Mouse (Mus musculus): ENCODE results near the gene Atp1b1.

Atp1b1 gene

DNA sequence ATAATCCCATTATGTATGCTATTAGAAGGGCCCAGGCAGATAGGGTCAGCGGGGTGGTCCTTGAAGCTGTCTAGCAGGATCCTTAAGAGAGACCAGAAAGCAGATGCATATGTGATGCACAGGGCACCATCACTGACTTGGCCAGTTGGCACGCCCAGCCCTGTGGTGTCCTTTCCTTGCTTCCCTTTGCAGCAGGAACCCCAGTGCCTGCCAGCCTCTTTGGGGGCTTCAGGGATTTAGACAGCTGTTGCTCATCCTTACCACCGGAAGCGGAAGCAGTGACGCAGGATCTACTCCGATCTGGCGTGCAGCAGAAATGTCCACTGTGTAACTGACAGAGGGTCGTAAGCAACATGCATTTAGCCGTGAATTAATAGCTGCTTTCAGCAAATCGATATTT lies 9.3 kb upstream of the Atp1b1 start:
- DNase-seq (ENCODE audit: low read depth, low spot score): no peak

DNA sequence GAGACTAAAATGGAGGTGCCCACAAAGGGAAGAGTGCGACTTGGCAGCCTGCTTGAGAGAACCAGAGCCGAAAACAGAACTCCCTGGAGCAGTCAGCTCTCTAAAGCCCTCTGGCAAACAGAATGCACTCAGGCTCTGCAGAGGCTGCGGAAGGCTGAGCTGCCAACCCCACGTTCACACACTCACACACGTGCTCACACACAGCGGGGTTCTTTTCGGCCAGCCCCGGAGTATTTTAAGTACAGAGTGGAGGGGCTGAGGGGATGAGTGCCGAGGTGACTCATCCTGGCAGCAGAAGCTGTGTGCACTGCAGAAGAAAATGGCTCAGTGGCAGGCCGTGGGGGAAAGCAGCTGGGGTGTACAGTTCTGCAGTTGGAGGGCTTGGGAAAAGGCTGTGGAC lies 3.6 kb upstream of the Atp1b1 start:
- peak; percentile 40 for DNase-seq (ENCODE audit: low read depth, low spot score)

DNA sequence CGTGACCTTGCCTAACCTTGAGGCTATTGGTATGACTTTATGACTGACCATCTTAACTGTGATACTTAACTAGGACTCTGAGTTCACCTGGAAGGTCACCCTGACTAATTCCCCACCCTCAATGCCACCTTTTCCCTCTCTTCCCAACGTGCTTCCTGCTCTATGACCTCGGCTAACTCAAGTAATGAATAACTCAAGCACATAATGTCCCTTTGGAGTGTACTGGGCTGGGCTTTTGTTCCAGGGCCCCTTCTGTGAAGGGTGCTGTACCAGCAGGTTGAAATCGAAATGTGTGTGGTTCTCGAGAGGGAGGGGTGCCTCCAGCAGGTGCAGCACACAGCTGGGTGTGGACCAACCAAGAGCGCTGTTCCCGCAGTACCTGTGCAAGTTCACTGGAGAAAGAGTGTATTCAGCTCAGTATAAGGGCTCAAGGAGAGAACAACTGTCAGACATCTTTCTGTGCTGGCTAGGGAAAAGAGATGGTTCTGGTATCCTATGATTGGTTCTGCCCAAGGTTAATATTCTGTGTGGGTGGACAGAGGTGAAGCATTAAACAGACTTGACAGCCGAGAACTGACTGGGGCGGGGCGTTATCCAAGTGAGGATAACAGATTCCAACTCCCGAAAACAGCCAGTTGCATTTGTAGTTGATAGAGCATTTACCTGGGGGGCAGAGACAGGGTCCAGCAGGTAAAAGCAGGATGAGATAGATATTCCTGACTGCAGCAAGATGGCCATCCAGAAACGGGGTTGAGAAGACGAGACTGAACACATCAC lies 3.0 kb upstream of the Atp1b1 start:
- DNase-seq (ENCODE audit: low read depth, low spot score): no peak

DNA sequence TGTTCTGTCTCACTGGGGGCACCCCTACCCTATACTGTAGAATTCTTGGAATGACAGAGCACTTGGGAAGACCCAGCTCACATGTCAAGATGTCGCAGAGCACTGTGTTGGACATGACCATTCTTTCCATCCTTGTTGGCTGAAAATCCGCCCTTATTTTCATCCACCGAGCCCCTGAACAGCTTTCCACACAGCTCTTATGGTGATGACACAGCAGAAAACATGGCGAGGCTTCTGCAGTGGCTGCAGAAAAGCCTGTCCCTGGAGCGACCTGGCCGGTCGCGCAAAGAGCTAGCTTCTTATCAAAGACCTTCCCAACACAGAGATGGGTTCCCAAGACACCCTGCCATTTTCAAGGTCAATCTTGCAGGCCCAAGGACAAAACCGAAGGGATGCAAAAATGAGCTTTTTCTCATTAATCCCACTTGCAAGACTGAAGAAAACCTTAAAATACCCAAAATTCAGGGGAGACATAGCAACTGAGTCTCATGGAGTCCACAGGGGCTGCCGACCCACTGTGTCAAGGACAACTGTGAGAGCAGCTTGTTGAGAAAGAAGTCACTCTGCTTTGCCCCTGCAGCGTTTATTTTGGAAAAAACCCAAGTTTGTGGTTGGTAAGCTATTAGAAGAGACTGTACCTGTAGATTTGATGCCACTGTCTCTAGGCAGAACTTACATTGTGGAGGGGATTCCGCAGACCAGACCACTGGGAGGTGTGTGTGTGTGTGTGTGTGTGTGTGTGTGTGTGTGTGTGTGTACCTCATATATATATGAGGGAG lies 1.2 kb upstream of the Atp1b1 start:
- no peak for DNase-seq (ENCODE audit: low read depth, low spot score)

DNA sequence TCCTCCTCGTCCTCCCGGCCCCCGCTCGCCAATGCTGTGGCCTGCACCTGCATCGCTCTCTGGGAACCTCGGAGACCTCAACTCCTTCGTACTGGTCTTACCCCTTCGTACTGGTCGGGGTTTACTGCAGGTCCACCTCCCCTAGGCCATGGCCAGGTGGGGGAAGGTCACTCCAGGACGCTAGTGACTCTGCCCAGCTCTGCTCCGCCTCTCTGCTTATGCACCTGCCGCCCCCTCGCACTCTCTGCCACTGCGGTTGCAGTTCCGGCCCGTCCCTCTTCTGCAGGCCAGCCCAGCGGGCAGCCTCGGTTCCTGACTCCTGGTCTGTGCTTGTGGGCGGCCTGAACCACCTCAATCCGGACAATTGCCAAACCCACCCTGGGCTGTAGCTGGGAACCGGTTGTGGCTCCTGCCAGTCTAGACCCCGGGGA lies 481 bp upstream of the Atp1b1 start:
- peak; percentile 58 for DNase-seq (ENCODE audit: low read depth, low spot score)

DNA sequence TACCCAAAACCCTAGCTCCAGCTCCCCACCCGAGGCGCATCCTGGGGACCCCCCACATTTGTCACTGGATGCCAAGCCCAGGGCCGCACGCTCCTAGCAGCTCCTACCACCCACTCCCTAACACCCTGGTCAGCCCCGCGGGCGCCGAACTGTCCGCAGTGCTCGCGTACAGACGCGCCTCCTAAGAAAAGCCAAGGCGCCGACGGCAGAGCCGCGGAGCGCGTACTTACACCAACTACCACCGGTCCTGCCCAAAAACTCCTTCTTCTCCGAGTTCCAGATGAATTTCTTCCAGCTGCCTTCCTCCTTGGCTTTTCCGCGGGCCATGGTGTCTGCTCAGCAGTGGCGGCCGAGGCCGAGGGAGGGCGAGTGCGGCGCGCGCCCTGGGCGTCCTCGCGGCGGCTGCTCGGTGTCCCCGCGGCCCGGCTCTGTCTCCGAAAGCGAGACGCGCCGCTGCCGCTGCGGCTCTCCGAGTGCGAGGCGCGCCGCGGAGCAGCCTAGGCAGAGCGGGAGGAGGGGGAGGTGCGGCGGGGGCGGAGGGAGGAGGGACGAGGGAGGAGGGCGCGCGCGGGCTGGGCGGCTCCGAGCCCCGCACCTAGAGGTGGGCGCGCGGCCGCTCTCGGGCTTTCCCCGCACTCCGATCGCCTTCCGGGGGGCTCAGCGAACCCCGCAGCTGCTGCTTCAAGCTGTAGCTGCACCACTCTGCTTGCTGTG lies 467 bp downstream of the Atp1b1 start:
- DNase-seq (ENCODE audit: low read depth, low spot score): no peak

DNA sequence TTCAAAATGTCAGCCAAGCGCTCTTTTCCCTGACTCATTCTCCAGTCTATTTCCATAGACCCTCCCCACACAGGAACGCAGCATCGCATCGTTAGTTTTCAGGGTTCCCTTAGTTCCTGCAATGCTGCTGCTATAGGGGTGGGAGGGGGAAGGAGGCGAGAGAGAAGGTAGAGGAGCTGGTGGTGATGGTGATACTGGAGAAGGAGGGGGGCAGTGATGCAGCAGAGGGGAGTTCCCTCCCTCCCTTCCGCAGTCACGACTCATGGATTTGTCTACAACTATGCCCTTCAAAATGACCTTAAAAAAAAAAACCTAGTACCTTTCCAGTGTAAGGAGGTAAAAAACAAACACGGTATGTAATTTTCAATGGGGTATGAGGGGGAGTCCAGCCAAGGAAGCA lies 1.4 kb downstream of the Atp1b1 start:
- DNase-seq (ENCODE audit: low read depth, low spot score): no peak

DNA sequence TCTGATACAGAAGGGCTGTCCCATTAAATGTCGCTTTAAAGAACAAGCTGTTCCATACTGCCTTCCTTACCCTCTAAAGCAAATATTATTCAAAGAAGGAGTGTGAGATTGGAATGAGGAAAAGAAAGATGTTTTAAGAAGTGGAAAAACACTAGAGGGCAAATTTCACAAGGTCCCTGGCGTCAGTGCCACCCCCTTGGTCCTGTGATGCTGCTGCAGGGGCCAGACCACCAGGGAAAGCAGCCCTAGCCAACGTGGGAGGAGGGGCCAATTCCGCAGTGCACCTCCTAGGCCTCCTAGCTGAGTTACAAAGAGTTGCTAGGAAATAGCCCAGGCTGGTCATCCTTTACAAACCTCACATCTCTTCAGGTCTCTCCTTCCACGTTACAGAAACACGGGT lies 2.1 kb downstream of the Atp1b1 start:
- DNase-seq (ENCODE audit: low read depth, low spot score): no peak

DNA sequence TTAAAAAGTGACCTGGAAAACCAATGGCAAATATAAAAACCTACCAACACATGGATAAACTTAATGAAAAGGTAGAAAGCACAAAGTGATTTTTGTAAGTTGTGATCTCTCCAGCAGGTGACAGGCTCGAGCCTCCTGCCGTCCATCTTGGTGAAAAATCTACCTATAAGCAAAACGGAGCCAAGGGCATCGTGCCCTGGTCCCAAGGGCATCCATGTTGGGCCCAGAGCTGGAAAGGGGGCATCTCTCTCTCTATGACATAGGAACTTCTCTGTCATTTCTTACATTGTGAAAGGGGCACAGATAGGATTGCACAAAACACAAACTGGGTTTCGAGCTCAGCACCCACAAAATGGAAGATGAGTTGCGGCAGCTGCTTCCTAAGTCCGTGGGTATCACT lies 2.5 kb downstream of the Atp1b1 start:
- DNase-seq (ENCODE audit: low read depth, low spot score): no peak

DNA sequence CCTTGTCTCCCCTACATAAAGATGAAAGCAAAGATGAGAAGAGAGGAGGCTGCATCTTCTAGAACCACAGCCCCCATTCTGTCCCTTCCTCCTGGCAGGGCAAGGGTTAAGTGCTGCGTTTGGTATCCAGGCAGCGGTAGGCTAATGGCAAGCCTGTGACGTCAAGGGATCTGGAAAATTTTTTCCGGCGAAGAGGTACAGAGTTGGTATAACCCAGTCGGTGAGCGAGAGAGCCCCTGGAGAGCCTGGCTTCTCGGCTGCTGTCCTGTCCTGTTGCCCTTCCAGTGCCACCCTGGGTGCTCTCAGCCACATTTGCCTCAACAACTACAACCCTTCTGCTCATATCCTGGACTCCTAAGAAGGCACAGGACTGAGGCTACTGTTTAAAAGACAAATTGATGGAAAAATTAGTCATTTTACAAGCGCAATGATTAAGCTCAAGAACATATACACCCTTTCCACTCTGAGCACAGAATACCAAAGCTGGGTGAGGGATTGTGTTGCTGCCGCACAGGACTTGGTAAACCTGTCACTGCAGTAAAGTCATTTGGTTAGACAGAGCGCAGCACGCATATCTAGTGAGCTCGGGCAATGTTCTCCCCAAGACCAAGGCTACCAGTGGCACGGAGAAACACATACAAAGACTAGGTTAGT lies 3.3 kb downstream of the Atp1b1 start:
- DNase-seq (ENCODE audit: low read depth, low spot score): no peak

DNA sequence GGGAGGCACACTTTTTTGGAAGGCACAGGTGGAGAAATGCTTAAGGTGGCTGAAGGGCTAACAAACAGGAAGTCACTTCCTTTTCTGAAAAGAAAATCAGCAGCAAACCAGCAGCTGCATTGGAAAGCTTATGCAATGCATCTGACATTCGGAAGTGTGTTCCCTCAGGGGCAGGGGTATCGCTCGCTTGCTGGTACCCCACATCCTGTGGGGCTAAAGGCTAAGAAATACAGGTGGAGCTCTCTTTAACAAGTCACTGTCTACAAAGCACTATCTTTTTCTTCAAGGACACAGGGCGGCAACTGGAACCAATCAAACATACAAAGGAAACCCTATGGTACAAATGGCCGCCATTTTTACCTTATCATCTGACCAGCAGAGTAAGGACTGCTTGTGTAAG lies 4.4 kb downstream of the Atp1b1 start:
- DNase-seq (ENCODE audit: low read depth, low spot score): no peak

DNA sequence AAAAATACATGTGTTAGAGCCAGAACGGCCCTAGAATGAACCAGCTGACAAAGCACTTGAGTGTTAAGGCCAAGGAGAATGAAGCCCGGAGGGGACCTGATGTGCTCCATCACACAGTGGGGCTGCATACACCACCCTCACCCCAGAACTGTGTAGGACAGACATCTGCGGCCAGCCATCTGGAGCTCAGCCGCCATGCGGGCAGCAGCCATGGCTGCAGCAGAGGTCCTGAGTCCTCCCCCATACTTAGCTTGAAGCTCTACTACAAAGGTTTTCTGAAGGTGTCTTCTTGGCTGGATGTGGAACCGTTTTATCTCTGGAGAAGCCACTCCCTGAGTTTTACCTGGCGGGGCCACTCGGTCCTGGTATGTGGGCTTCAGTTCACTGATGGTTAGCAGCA lies 5.0 kb downstream of the Atp1b1 start:
- no peak for DNase-seq (ENCODE audit: low read depth, low spot score)

DNA sequence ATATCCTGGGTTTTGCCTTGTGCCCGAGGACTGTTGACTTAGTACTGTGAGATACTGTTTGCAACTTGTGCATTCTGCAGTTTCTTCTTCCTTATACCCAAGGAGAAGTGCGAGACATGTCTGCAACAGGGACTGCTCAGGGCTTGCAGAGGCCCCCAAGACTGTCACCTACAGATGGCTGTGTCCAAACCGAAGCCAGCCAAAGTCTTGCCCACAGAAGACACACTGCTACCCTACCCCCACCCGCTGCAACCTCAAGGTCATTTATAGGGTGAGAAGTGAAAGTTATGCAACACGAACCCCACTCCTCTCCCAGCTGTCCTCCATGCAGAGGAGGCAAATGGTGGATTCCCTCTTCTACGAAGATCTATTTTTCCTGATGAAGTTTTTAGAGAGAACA lies 5.6 kb downstream of the Atp1b1 start:
- DNase-seq (ENCODE audit: low read depth, low spot score): no peak

DNA sequence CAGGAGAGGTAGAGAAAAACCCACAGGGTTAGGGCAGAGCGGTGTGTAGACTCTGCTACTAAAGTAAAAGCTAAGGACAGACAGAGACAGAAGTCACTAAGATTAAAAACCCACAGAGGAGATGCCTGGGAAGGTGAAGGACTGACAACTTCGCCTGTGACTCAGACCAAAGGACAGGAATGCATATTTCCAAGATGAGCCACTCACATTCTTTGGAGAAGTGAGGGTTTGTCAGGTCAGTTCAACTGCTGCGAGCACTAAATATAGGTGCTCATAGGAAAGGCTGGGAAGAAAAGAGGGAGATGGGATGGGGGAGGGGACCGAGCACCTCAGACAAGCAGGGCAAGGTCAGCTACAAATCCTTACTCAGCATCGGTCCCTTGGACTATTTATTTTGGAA lies 6.8 kb downstream of the Atp1b1 start:
- DNase-seq (ENCODE audit: low read depth, low spot score): no peak

DNA sequence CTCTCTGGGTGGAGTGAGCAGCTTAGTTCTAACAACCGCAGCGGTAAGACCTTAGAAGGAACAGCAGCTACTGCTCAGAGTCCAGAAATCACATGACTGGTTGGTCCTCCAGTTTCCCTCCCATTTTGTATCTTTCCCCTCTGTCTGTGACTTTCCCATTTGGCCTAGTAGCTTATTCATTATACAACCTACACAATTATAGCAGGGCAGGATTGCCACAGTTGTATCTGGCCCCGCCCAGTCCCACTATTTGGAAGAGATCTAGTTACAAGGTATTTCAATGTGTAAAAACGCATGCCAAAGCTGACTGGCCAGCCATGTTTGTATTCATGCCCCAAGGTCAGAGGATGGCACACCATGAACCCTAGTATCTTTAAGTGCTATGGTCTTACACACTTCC lies 7.5 kb downstream of the Atp1b1 start:
- no peak for DNase-seq (ENCODE audit: low read depth, low spot score)

DNA sequence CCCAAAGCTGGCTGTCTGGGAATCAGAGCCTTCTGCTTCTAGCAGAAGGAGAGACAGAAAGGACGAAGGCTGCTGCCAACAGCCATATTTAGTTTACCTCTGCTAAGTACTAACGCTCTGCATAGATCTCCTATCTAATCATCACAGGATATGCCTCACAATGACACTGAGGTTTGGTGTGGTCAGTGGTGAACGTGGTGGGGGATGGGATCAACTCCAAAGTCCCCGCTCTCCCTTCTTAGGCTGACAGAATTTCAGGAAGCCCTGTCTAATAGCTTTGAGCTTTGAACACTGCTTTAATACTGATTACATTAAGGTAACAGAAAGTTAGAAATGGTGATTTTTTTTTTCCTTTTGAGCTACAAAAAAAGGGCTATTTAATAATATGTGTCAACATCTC lies 7.9 kb downstream of the Atp1b1 start:
- DNase-seq (ENCODE audit: low read depth, low spot score): no peak

DNA sequence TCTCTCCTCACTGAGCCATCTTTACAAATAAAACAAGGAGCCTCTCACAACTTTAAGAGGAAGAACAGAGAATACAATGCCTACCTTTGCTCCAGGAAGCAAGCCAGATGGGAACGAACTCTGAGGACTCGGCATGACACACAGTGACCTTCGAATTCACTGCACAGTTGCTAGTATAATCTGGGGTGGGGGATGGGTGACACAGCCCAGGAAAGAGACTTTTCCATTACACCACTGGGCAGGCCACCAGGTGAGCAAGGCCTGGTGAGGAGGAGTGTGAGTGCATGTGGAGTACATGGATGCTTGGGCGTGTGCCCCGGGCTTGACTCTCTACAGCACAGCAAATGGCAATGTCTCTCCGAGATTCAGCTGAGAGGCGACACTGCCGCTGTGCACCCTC lies 8.5 kb downstream of the Atp1b1 start:
- no peak for DNase-seq (ENCODE audit: low read depth, low spot score)

DNA sequence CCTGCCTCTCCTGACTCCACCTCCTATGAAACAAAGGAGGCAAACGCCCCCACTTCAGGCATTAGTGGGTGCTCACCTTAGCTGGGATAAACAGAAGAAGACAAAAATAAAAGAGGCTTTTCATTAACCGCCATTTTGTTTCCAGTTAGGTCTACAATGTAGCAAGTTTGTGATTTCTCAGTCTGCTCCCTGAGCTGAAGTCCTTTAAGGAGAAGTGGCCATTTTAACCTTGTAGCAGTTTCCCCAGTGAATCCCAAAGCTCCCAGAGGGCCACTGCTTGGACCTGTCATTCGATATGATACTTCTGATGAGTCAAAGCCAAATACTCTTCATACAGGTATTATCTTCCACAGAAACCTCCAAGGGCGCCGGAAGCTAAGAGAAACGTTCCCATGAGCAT lies 10.6 kb downstream of the Atp1b1 start:
- no peak for DNase-seq (ENCODE audit: low read depth, low spot score)

DNA sequence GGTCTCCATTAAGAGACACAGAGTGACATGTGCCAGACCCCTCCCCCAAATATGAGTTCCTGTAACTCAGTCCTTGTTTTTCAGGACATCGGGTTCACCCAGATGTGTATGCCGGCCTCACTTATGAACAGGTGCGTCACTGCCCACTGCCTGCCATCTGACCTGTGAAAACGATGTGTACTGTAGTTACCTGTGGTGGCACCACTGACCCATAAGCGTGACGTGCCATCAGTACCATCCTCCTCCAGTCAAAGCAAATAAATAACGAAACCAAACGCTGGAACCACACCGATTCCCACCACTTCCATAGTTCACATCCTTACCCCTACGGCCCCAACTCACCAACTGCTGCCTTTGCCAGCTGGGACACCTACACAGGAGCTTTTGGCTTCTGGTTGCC lies 11.6 kb downstream of the Atp1b1 start:
- DNase-seq (ENCODE audit: low read depth, low spot score): no peak

DNA sequence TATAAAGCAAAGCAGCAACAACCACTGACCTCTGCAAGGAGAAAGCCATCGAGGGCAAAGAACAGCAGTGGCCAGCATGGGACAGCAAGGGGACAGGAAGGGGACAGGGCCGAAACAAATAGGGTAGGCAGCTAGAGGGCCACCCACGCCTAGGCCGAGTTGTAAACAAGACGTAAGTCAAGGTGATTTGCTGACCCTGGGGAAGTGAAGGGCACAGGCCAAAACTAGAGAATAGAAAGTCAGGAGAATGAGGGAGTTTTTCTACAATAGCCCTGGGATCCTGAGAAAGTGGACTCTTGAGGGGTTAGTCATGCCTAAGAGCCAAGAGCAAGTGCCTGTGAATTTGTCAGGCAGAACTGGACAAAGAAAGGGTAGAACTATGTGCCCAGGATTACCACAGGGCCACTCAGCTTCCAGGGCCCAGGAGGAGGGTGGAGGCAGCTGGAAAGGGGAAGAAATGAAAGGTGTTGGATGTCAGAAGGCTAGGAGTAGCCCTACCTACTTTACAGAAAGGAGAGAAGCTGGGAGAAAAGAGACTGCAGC lies 12.5 kb downstream of the Atp1b1 start:
- DNase-seq (ENCODE audit: low read depth, low spot score): no peak

DNA sequence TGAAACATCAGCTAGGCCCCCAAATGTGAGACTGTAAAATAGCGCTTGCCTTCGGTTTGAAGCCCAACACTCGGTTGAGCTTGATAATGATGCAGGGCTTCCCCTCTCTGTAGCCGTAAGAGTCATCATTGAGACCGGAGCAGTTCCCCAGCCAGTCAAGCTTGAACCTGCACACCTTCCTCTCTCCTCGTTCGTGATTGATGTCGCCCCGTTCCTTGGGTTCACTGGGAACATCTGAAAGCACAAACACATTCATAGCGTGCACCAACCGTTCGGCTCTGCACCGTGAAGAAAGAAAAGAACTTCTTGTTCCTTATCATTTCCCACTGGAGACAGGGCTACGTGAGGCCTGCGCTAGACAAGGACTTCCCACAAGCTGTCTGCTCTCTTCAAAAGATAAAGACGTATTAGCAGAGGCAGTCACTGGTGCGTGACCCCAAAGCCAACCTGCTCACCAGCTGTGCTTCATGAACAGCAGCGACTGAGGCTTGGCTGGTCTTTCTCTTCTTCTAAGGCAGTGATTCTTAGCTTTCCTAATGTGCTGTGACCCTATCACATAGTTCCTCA lies 16.7 kb downstream of the Atp1b1 start:
- no peak for DNase-seq (ENCODE audit: low read depth, low spot score)
